Mouse (Mus musculus) embryonic facial prominence, embryonic 14.5 days (tissue): ENCODE data around the gene Acat2. TPM values are rescaled to one million over a fixed set of nuclear protein-coding genes. Genes with fewer than 3 reads are reported as not detected.
A peak's percentile ranks its signal among the peaks of the same experiment; 100 is the strongest.
"Not testable (repeated sequence)": the region's sequence is repeated elsewhere in the genome, so short reads cannot be mapped to it uniquely, and the experiment has no call there.

Experiments
- ATAC-seq: fragments of 200-750 bp; cut with Nextera tagmentation; 2 replicates; pipeline ENCODE4 v1.8.0; 2017; ENCODE audit warnings: low read depth, moderate number of reproducible peaks, moderate TSS enrichment
- DNase-seq: peaks from one replicate; pipeline ENCODE4 v3.0.0-alpha.2; 2015; ENCODE audit warnings: low spot score
- H3K27ac ChIP-seq: fragments of 300-500 bp; sonication (generic); replicated peaks from 2 replicates; pipeline ENCODE4 v1.5.1; 2014; ENCODE audit warnings: low read depth, mild to moderate bottlenecking, low read length, moderate library complexity
- H3K27me3 ChIP-seq: fragments of 300-500 bp; sonication (generic); replicated peaks from 2 replicates; pipeline ENCODE4 v1.6.1; 2014; ENCODE audit warnings: low read length; ENCODE audit not compliant: control insufficient read depth, insufficient read depth
- H3K36me3 ChIP-seq: fragments of 300-500 bp; sonication (generic); 2 replicates; pipeline ENCODE4 v1.6.1; 2014; ENCODE audit warnings: low read length, mixed read lengths; ENCODE audit not compliant: control insufficient read depth, insufficient read depth
- H3K4me1 ChIP-seq: fragments of 300-500 bp; sonication (generic); 2 replicates; pipeline ENCODE4 v1.6.1; 2014; ENCODE audit warnings: antibody characterized with exemption, low read length; ENCODE audit not compliant: control insufficient read depth, insufficient read depth
- H3K4me2 ChIP-seq: fragments of 300-500 bp; sonication (generic); 2 replicates; pipeline ENCODE4 v1.6.1; 2014; ENCODE audit warnings: low read depth, mild to moderate bottlenecking, low read length, moderate library complexity, mixed read lengths
- H3K4me3 ChIP-seq: fragments of 300-500 bp; sonication (generic); 2 replicates; pipeline ENCODE4 v1.5.1; 2014; ENCODE audit warnings: low read depth, mild to moderate bottlenecking, low read length
- H3K9ac ChIP-seq: fragments of 300-500 bp; sonication (generic); 2 replicates; pipeline ENCODE4 v1.6.1; 2014; ENCODE audit warnings: low read depth, mild to moderate bottlenecking, low read length, moderate library complexity, mixed read lengths
- H3K9me3 ChIP-seq: fragments of 300-500 bp; sonication (generic); 2 replicates; pipeline ENCODE4 v1.6.1; 2016; ENCODE audit warnings: low read length; ENCODE audit not compliant: control insufficient read depth
- WGBS: fragments of 180-500 bp; shearing (Covaris S2); extraction: QIAGEN DNeasy Blood & Tissue Kit; methylation state at CpG from one replicate; pipeline ENCODE4 v1.1.7; 2014; 5-methylcytosine and 5-hydroxymethylcytosine counted together
- polyA plus RNA-seq: library from polyadenylated mRNA; unstranded; fragments of >200 nt; fragmentation: Nextera tagmentation; extraction: Ambion mirVana; gene quantifications from 2 replicates; pipeline ENCODE4 v1.2.1, GENCODE M21; 2014

The Acat2 gene
- polyA plus RNA-seq, 1 experiment from 2014 or later = 85.8 TPM

DNA sequence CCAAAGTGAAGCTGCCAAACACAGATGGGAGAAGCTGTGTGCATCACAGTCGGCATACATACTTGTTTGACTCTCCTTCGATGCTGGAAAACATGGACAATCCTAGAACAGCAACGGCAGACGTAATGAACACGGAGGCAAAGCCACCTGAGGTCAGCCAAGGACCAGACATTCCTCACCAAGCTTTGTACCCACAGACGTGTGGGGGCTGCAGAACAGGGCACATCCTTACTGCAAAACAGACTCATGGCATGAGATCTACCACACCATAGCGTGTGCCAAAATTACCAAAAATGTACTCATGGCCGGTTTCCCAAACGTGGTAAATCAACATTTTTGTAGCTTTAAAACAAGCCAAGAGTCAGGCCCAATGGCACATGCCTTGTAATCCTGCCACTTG is 54.1 kb downstream of the Acat2 start:
- WGBS = 87% methylated on average over 9 of the region's 9 CpGs
- Histone ChIP-seq H3K9ac (no peak overlapping the region), H3K4me1 (0 out of 2 replicates have a peak, but pooled peaks cover 5% of the 10 kb centered on the region), H3K4me3 (no peak overlapping the region), H3K4me2 (no peak overlapping the region), H3K27ac (no peak overlapping the region), H3K27me3 (no peaks in the 10 kb centered on the region), H3K9me3 (no peaks in the 10 kb centered on the region), H3K36me3 (peaks cover 36% of the 10 kb centered on the region)
- no peak for ATAC-seq
- DNase-seq = no peak

DNA sequence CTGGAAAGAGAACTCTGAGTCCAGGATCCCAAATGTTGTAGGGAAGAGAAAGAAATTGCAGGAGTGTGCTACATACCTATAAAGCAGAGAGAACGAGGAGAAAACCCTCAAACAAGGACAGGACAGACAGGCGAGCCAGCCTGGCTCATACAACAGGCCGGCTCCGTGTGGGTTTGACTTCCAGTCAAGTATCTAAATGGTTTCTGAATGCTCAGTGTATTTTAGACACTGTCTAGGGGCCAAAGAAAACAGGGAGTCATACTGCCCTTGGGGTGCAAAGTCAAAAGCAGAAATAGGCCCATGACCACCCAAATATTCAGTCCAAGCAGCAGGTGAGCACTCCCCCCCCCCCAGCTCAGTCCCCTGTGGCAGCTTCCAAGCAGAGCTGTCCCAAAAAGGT is 54.7 kb downstream of the Acat2 start:
- H3K9me3 ChIP-seq = no peaks in the 10 kb centered on the region
- 64% methylated on average over 4 of the region's 4 CpGs for WGBS

DNA sequence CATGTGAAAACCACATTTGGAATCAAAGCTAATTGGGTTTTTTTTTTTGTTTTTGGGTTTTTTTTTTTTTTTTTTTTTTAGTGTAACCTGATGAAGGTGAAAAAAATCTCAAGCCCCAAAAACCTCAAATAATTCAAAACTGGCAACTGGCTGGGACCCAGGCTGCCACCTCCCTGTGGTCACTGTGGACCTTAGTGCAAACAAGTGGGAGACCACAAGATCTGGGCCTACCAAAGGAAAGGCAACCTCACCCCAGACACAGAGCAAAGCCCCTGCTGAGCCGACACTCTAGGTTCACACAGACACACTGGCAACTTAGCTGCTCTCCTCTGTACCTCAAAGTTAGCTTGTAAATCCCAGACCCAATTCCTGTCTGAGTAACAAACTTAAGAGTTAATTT is 56.2 kb downstream of the Acat2 start:
- Histone ChIP-seq H3K4me3 (no peak overlapping the region), H3K9me3 (no peaks in the 10 kb centered on the region), H3K9ac (0 out of 2 replicates have a peak overlapping the region, but pooled peaks have one; percentile 14), H3K36me3 (peaks cover 24% of the 10 kb centered on the region; the same call in 1 of the 2 replicates), H3K27ac (no peak overlapping the region), H3K4me2 (no peak overlapping the region), H3K27me3 (no peaks in the 10 kb centered on the region), H3K4me1 (0 out of 2 replicates have a peak, but pooled peaks cover 5% of the 10 kb centered on the region)
- 64% methylated on average over 1 of the region's 1 CpGs for WGBS
- DNase-seq (peak; percentile 51), ATAC-seq (no peak)

More for the DNA sequence above, 54.7 kb downstream of the Acat2 start:
- Histone ChIP-seq H3K27me3 (no peaks in the 10 kb centered on the region), H3K9ac (no peak overlapping the region), H3K4me1 (0 out of 2 replicates have a peak, but pooled peaks cover 5% of the 10 kb centered on the region), H3K36me3 (peaks cover 31% of the 10 kb centered on the region; the same call in 1 of the 2 replicates), H3K4me2 (no peak overlapping the region), H3K4me3 (no peak overlapping the region), H3K27ac (no peak overlapping the region)
- ATAC-seq (no peak), DNase-seq (no peak)

DNA sequence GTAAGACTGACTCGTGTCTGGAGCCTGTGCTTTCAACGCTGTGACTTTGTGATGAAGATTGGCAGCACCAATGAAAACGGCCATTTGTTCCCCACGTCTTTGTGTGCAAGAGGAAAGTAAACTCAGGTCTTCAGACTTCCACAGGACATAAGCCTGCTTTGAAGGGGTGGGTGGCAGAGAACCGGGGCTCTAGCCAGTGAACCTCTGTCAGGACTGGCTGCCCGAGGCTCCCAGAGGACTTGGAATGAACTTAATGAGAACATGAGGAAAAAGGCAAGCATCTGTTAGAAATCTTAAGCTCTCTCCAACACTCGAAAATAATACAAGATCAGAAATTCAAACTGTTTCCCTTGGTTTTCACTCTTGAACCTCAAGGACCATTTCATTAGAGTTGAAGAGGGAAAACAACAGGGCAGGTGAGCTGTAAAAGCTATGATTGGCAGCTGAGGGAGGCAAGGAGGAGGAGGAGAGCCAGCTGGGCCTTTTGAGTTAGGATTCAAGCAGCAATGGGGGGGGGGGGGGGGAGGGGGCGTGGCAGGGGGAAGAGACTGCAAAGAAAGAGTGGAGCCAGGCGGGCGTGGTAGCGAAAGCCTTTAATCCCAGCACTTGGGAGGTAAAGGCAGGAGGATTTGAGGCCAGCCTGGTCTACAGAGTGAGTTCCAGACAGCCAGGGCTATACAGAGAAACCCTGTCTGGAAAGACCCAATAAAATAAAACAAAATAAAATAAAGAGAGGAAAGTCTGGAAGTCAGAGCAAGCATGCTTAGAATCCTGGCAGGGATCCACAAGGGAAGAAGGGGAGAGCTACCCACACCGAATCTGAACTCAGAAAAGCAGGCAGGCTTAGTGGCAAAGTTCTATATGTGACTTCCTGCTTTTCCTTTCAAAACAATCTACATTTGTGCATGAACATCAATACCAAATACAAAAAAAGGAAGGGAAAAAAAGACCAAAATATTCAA is 56.9 kb downstream of the Acat2 start:
- Histone ChIP-seq H3K9ac (0 out of 2 replicates have a peak overlapping the region, but pooled peaks have one; percentile 14), H3K27ac (peak overlapping the region; percentile 61), H3K4me1 (0 out of 2 replicates have a peak, but pooled peaks cover 5% of the 10 kb centered on the region), H3K9me3 (no peaks in the 10 kb centered on the region), H3K4me2 (no peak overlapping the region), H3K4me3 (no peak overlapping the region), H3K27me3 (no peaks in the 10 kb centered on the region), H3K36me3 (peaks cover 24% of the 10 kb centered on the region; the same call in 1 of the 2 replicates)
- 44% methylated on average over 11 of the region's 12 CpGs for WGBS
- ATAC-seq (peak; percentile 87), DNase-seq (peak; percentile 69)

DNA sequence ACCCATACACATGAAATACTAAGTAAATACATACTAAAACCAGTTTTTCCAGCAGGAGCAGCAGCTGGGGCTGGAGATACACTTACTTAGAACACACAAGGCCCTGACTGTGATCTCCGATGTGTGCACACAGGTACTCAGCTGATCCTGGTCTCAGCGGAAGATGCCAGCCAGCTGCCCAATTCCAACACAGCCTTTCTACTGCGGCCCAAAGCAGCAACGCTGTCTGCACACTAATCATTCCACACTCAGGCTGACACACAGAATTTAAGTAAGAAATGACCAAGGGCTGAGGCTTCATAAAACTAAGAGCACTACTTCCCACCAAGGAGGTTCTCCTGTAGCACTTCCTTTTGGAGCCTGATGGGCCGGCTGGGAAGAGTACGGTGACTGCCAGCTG is 58.3 kb downstream of the Acat2 start:
- H3K9me3 ChIP-seq = no peaks in the 10 kb centered on the region

DNA sequence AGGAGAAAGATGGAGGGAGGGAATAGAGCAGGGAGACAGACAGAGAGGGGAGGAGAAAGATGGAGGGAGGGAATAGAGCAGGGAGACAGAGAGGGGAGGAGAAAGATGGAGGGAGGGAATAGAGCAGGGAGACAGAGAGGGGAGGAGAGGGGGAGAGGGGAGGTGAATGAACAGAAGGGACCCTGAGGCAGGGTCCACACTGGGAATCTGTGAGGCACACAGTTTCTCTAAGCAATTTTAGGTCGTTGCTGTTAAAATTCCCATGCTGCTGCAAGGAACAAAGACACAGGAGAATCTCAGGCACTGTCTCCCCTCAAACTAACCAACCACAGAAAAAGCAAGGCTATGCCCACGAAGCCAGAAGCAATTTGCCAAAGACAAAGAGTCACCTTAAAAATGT is 61.9 kb downstream of the Acat2 start:
- H3K4me1 ChIP-seq, H3K9me3 ChIP-seq, H3K9ac ChIP-seq, DNase-seq, H3K4me2 ChIP-seq, ATAC-seq, H3K4me3 ChIP-seq, H3K27me3 ChIP-seq: not testable (repeated sequence)
- peaks cover 22% of the 10 kb centered on the region; the same call in 1 of the 2 replicates for H3K36me3 ChIP-seq
- H3K27ac ChIP-seq = peak overlapping the region; percentile 44; the same call in 1 of the 2 replicates
- WGBS = 22% methylated on average over 2 of the region's 2 CpGs

More for the DNA sequence above, 58.3 kb downstream of the Acat2 start:
- 91% methylated on average over 6 of the region's 6 CpGs for WGBS
- Histone ChIP-seq H3K36me3 (peaks cover 24% of the 10 kb centered on the region; the same call in 1 of the 2 replicates), H3K4me1 (0 out of 2 replicates have a peak, but pooled peaks cover 5% of the 10 kb centered on the region), H3K4me3 (no peak overlapping the region), H3K27me3 (no peaks in the 10 kb centered on the region), H3K4me2 (no peak overlapping the region), H3K9ac (no peak overlapping the region), H3K27ac (no peak overlapping the region)
- DNase-seq = no peak
- ATAC-seq = no peak

DNA sequence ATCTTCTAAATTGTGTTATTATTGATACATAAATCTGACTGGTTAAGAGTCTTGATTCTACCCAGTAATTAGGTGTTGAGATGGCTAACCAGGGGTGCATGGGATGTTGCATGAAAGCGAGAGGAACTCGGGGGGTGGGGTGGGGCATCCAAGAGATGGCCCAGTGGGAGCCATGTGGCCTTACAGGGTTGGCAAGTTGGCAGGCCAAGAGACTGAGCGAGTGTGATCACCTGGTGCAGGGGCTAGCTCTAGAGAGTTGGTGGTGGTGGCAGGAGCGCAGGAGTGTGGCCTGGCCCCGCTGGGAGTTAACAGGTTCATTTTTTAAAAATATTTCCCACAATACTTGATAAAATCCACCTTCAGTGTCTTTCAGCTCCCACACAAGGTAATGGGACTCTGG is 62.9 kb downstream of the Acat2 start:
- WGBS = 84% methylated on average over 5 of the region's 5 CpGs
- H3K9ac ChIP-seq = no peak overlapping the region

More for the DNA sequence above, 62.9 kb downstream of the Acat2 start:
- no peaks in the 10 kb centered on the region for H3K9me3 ChIP-seq
- H3K27ac ChIP-seq = no peak overlapping the region; the same call in 1 of the 2 replicates
- H3K36me3 ChIP-seq = peaks cover 18% of the 10 kb centered on the region; the same call in 1 of the 2 replicates
- H3K4me1 ChIP-seq = no peaks in the 10 kb centered on the region
- no peak overlapping the region for H3K4me3 ChIP-seq
- DNase-seq = no peak
- H3K4me2 ChIP-seq = no peak overlapping the region
- H3K27me3 ChIP-seq = no peaks in the 10 kb centered on the region
- ATAC-seq = no peak
